Mouse (Mus musculus) heart, postnatal 10 days (tissue): Measurements from ENCODE around the gene Psmd11. TPM values are rescaled to one million over a fixed set of nuclear protein-coding genes. Genes with fewer than 3 reads are reported as not detected.

ENCODE experiments used
- DNase-seq, 2 experiments: peaks; one replicate each; pipeline ENCODE4 v3.0.0; 2021
- intact Hi-C: fragments of 180-260 bp; cut with DNase I; formaldehyde crosslinking; loops from one replicate; pipeline ENCODE4 v1.15.1; 2025
- total RNA-seq, 2 experiments: library from RNA; stranded (reverse); gene quantifications; 2 replicates each; pipeline ENCODE4 v1.2.3; 2021

The Psmd11 gene
- total RNA-seq, 2 experiments from 2014 or later: 109 to 117 TPM

DNA sequence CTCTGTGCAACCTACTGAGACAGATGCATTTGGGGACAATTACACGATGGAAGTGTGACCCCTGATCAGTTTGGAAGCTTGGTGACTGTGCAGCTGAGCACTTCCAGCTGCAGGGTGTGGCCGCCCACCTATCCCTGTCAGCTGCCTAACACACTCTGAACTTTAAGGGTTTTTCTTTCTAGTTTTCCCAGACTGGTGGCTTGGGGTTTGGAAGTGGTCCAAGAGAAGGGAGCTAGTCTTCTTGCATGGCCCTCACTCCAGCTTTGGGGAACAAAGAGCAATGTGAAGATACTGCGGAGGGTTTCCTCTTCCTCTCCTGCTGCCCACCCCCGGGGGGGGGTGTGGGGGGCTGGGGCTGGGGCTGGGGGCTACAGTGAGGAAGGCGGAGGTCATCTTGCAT lies 51.0 kb downstream of the Psmd11 start:
- intact Hi-C loops: loop anchor here (5.0 kb wide), 2 partner anchors 43 to 123 kb away; no protein-coding TSS in a partner anchor

GRCm38 (mm10) chr11:80479906-80480866 lies 51.8 kb downstream of the Psmd11 start:
- intact Hi-C loops: loop anchor here (5.0 kb wide), 2 partner anchors 42 to 122 kb away; no protein-coding TSS in a partner anchor
- DNase-seq: no peak

More for the DNA sequence above, 51.0 kb downstream of the Psmd11 start:
- DNase-seq: no peak

DNA sequence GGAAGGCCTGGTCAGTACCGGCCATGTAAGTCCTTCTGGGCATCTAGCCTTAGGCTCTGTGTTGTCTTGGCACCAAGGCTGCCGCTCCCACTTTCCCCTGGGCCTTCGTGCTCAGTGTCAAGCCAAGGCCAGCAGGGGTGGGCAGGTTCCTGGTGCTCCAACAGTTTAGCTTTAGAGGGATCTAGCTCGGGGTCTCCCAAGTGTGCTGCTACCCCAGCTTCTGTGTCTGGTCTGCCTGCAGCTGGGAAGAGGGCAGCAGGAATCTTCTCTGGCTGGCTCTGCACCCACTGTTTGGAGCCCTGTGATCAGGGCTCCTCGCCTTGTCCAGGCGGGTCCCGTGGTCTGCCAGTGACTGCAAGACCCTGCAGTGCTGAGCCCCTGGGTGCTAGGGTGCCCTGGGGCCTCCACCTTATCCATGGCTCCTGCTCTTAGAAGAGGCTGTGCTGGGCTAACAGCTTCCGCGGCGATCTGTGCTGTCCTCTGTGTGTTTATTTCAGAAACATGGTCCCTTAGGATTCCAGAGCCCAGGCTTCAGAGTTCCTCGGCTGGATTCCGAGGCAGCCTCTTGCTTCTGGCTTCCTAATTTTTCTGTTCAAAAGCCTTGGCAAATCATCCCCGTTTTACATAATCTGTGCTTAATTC lies 53.1 kb downstream of the Psmd11 start:
- intact Hi-C loops: no loop called here
- DNase-seq: no peak

- intact Hi-C loops: no loop called here
- no peak for DNase-seq
Measured at GRCm38 (mm10) chr11:80482347-80482746, 53.9 kb downstream of the Psmd11 start.

DNA sequence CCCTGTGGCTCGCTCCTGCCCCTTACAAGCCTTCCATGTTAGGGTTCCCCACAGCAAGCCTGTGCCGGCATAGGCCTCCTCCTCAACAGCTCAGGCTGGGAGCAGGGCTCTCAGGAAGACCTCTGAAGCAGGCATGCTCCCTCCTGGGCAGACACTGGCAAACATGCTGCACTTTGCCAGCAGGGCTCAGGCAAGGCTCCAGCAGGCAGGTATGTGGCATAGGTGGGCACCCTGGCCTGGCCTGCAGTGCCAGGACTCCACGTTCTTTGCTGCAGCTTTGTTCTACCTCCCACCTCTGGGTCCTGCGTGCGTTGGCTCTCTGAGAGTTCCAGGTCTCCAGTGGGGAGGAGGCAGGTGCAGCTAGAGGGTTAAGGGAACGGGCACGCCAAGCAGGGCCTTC lies 54.5 kb downstream of the Psmd11 start:
- intact Hi-C loops: no loop called here
- no peak for DNase-seq

GRCm38 (mm10) chr11:80483536-80484067 lies 55.2 kb downstream of the Psmd11 start:
- intact Hi-C loops: no loop called here
- no peak for DNase-seq

- intact Hi-C loops: no loop called here
Measured at GRCm38 (mm10) chr11:80484191-80484791, 55.9 kb downstream of the Psmd11 start.

GRCm38 (mm10) chr11:80485120-80485551 lies 56.7 kb downstream of the Psmd11 start:
- no peak for DNase-seq
- intact Hi-C loops: no loop called here

More at GRCm38 (mm10) chr11:80484191-80484791, 55.9 kb downstream of the Psmd11 start:
- no peak for DNase-seq

GRCm38 (mm10) chr11:80485622-80486206 lies 57.3 kb downstream of the Psmd11 start:
- intact Hi-C loops: no loop called here
- DNase-seq: no peak

GRCm38 (mm10) chr11:80487904-80488587 lies 59.6 kb downstream of the Psmd11 start:
- DNase-seq: no peak
- intact Hi-C loops: no loop called here

DNA sequence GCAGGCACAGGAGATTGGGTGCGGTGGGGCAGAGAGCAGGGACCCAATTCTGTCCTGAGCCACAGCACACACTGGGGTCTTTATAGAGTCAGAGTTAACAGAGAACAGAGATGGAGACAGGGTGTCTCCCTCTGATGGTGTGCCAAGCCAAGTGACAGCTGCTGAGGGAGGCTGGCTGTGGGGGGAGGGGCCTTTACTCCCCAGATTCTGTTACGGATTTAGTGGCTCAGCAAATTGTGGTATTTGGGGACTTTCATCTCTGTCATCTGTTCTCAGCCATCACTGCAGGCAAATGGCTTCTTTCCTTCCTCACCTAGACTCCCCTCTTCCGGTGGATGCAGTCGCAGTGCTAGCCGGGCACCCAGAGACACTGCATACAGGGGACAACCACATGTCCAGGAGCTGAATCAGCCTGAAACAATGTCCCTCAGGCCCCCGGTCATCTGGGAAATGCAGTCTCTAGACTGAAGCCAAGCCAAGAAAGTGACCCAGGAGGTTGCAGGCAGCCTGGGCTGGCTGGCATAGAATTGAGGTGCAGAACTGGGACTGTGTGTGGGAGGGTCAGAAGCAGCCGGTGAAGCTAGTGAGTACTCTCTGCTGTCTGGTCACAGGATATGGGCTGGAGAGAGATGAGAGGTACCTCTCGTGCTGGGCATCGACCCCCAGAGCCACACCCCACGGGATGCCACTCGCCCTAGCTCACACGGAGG lies 60.9 kb downstream of the Psmd11 start:
- no peak for DNase-seq
- intact Hi-C loops: no loop called here

DNA sequence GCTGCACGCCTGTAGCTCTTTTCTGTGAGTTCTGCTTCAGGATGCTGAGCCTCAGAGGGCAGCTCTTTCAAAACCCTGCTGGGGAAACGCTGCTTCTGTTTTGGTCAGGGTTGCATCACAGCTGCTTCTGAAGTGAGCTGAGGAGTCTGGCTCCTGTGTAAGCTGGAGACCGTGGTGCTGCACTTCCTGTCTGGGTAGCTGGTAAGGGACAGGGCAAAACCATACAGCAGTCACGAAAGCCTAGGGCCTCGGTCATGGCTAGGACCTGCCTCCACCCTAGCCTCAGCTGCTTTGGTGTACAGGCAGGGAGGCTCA lies 61.4 kb downstream of the Psmd11 start:
- intact Hi-C loops: no loop called here
- DNase-seq: no peak

DNA sequence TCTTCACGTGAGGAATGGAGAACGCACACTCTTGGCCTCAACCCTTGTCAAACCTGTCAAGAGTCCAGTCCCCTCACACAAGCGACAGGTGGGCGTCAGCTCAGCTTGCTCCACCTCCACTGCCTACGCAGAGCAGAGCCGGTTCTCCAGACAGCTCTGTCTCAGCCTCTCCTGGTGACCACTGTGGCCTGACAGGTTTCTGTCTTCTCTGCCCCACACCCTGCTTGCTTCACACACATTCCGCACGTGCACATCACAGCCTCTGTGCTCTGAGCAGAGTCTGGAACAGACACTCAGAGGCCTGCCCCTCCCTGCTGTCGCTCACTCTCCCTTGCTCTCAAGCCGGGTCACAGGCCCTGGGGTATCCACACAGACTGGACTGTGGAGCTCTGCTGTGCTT lies 62.4 kb downstream of the Psmd11 start:
- intact Hi-C loops: no loop called here
- no peak for DNase-seq

DNA sequence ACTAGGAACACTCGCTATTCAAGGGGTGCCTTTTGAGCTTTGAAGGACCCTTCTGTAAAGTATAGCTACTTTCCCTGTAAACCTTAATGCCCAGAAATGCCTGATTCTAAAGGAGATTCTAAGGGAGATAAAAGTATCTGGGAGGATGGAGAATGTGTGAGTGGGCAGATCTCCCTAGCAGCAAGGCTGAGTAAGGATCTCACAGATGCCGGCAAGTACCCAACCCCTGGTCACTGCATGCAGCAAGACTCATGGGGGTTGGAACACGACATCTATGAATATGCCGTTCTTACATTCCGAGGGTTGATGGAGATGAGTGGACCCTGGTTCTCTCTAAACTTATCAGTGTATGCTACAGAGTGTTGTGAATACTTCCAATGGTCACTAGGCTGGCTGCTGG lies 64.8 kb downstream of the Psmd11 start:
- no peak for DNase-seq
- intact Hi-C loops: no loop called here

DNA sequence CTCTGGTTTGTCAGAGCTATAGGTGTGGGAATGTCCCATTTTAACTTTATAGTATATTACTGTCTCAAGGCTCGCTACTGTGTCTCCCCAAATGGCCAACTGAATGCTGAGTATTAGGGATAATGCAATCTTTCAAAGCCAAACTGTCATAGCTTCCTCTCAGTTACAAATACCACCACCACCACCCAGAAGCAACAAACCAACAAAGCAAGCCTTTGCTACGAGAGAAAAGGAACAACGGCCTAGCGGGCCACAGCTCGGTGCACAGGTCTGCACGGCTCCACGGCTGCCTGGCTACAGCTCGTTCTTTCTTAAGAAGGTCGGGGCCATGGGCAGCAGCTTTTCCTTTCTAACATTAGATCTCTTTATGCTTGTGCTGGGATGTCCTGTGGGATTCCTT lies 66.4 kb downstream of the Psmd11 start:
- intact Hi-C loops: no loop called here
- no peak for DNase-seq

- DNase-seq: no peak
- intact Hi-C loops: no loop called here
Measured at GRCm38 (mm10) chr11:80495972-80496371, 67.6 kb downstream of the Psmd11 start.

DNA sequence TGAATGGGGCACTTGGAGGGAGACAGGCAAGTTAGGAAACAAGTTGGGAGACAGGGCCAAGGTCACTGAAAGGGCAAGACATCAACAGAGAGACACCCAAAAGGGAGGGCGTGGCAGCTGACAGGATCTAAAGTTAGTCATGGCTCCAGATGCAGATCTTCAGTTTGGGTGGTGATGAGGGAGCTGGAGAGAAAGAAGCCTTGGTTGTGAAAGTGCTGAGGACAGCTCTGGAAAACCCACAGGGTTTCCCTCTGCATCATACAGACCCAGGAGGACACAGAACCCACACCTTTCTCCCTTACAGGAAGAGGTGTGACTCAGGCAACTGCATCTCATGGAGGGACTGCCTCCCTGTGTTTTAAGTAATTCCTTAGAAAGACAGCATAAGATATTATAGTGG lies 68.2 kb downstream of the Psmd11 start:
- DNase-seq: no peak
- intact Hi-C loops: no loop called here

GRCm38 (mm10) chr11:80497225-80497919 lies 69.0 kb downstream of the Psmd11 start:
- intact Hi-C loops: no loop called here
- no peak for DNase-seq
